Mouse (Mus musculus): ENCODE data around the gene Ube2o.

- TF ChIP-seq CTCF (IDR thresholded peaks at IDR 0.05; ENCODE audit: low read depth) (no peak), EP300 (IDR thresholded peaks at IDR 0.05; ENCODE audit: low read depth) (no peak)
Measured at GRCm38 (mm10) chr11:116580711-116581375, 404 bp downstream of the Ube2o start.
